Mouse (Mus musculus) CH12.LX (cell line): ENCODE results near the gene Pigk.

Experiments used
- CHD1 ChIP-seq: IDR thresholded peaks from 2 replicates; pipeline ENCODE4 v1.6.1; 2012; ENCODE audit warnings: low read depth, low read length, improper control_type of control experiment, inconsistent platforms
- CTCF ChIP-seq, 2 experiments: IDR thresholded peaks in 1 of 2; conservative IDR thresholded peaks in 1 of 2; 2 replicates each; pipeline ENCODE4 v1.5.1; 2011 to 2012; ENCODE audit warnings: low read depth in 2 of 2, low read length in 2 of 2, improper control_type of control experiment in 1 of 2, inconsistent platforms in 1 of 2, mild to moderate bottlenecking in 1 of 2, moderate library complexity in 1 of 2
- EP300 ChIP-seq: IDR thresholded peaks from 2 replicates; pipeline ENCODE4 v1.6.1; 2011; ENCODE audit warnings: low read length, improper control_type of control experiment
- HCFC1 ChIP-seq: IDR thresholded peaks from 2 replicates; pipeline ENCODE4 v1.6.1; 2012; ENCODE audit warnings: low read depth, mild to moderate bottlenecking, inconsistent platforms, low read length, improper control_type of control experiment
- MAFK ChIP-seq: IDR thresholded peaks from 2 replicates; pipeline ENCODE4 v1.6.1; 2011; ENCODE audit warnings: low read length, improper control_type of control experiment; ENCODE audit not compliant: insufficient replicate concordance
- MEF2A ChIP-seq: IDR thresholded peaks from 2 replicates; pipeline ENCODE4 v1.6.1; 2014; ENCODE audit warnings: low read depth, mild to moderate bottlenecking, inconsistent platforms, low read length, improper control_type of control experiment, borderline replicate concordance
- TBP ChIP-seq: conservative IDR thresholded peaks from 2 replicates; pipeline ENCODE4 v1.6.1; 2011; ENCODE audit warnings: low read depth, low read length, improper control_type of control experiment
- UBTF ChIP-seq: IDR thresholded peaks from 2 replicates; pipeline ENCODE4 v1.6.1; 2012; ENCODE audit warnings: low read depth, mild to moderate bottlenecking, inconsistent platforms, low read length, improper control_type of control experiment, moderate library complexity
- ZC3H11A ChIP-seq: IDR thresholded peaks from 2 replicates; pipeline ENCODE4 v1.6.1; 2012; ENCODE audit warnings: low read depth, mild to moderate bottlenecking, inconsistent platforms, low read length, improper control_type of control experiment

- TF ChIP-seq UBTF, result no peak
- no peak for TF ChIP-seq CHD1
- no peak for TF ChIP-seq MEF2A
- TF ChIP-seq EP300, result no peak
- TF ChIP-seq TBP, result no peak
- TF ChIP-seq CTCF (conservative IDR thresholded peaks at IDR 0.05 in 1 of 2, IDR thresholded peaks at IDR 0.05 in 1 of 2; ENCODE audit: low read depth in 2 of 2, low read length in 2 of 2), result peak; percentile 56 to 89
- no peak for TF ChIP-seq MAFK
- TF ChIP-seq HCFC1, result no peak
- TF ChIP-seq ZC3H11A, result no peak
These were observed 86.0 kb downstream of the Pigk start for GRCm38 (mm10) chr3:152799738-152800431.
